Mouse (Mus musculus) hindbrain, embryonic 16.5 days (tissue): ENCODE measurements around the gene Cyth1. TPM values are rescaled to one million over a fixed set of nuclear protein-coding genes. Genes with fewer than 3 reads are reported as not detected.

Experiments used
- ATAC-seq: fragments of 200-750 bp; cut with Nextera tagmentation; 2 replicates; pipeline ENCODE4 v1.8.0; 2017; ENCODE audit warnings: moderate TSS enrichment, moderate library complexity
- H3K27ac ChIP-seq: fragments of 300-500 bp; sonication (generic); 2 replicates; pipeline ENCODE4 v1.5.1; 2014; ENCODE audit warnings: low read depth, mild to moderate bottlenecking, control low read depth, low read length, moderate library complexity
- H3K27me3 ChIP-seq: fragments of 300-500 bp; sonication (generic); replicated peaks from 2 replicates; pipeline ENCODE4 v1.6.1; 2014; ENCODE audit warnings: low read length; ENCODE audit not compliant: control insufficient read depth, insufficient read depth
- H3K36me3 ChIP-seq: fragments of 300-500 bp; sonication (generic); 2 replicates; pipeline ENCODE4 v1.6.1; 2014; ENCODE audit warnings: mild to moderate bottlenecking, low read length, moderate library complexity, mixed read lengths; ENCODE audit not compliant: control insufficient read depth, insufficient read depth
- H3K4me1 ChIP-seq: fragments of 300-500 bp; sonication (generic); 2 replicates; pipeline ENCODE4 v1.6.1; 2014; ENCODE audit warnings: low read depth, low read length; ENCODE audit not compliant: control insufficient read depth, insufficient read depth
- H3K4me2 ChIP-seq: fragments of 300-500 bp; sonication (generic); 2 replicates; pipeline ENCODE4 v1.6.1; 2014; ENCODE audit warnings: mild to moderate bottlenecking, low read length, control low read depth, moderate library complexity
- H3K4me3 ChIP-seq: fragments of 300-500 bp; sonication (generic); 2 replicates; pipeline ENCODE4 v1.5.1; 2014; ENCODE audit warnings: mild to moderate bottlenecking, low read length, control low read depth, moderate library complexity
- H3K9ac ChIP-seq: fragments of 300-500 bp; sonication (generic); 2 replicates; pipeline ENCODE4 v1.6.1; 2014; ENCODE audit warnings: low read depth, mild to moderate bottlenecking, control low read depth, low read length, moderate library complexity
- H3K9me3 ChIP-seq: fragments of 300-500 bp; sonication (generic); 2 replicates; pipeline ENCODE4 v1.6.1; 2014; ENCODE audit warnings: mild to moderate bottlenecking, low read length, moderate library complexity; ENCODE audit not compliant: control insufficient read depth
- WGBS: fragments of 180-500 bp; shearing (Covaris S2); extraction: QIAGEN DNeasy Blood & Tissue Kit; methylation state at CpG from one replicate; pipeline ENCODE4 v1.1.7; 2014; 5-methylcytosine and 5-hydroxymethylcytosine counted together
- polyA plus RNA-seq: library from polyadenylated mRNA; unstranded; fragments of >200 nt; fragmentation: Nextera tagmentation; extraction: Ambion mirVana; gene quantifications from 2 replicates; pipeline ENCODE4 v1.2.1, GENCODE M21; 2015

The Cyth1 gene
- polyA plus RNA-seq, 1 experiment from 2014 or later = 19.7 TPM

- no peaks in the 10 kb centered on the region for H3K9me3 ChIP-seq
- H3K4me1 ChIP-seq = no peaks in the 10 kb centered on the region
- H3K27me3 ChIP-seq = no peaks in the 10 kb centered on the region
- no peak within 1 kb of the TSS for H3K9ac ChIP-seq
- H3K36me3 ChIP-seq = no peaks in the 10 kb centered on the region
- no peak for ATAC-seq
- H3K4me2 ChIP-seq = no peak within 1 kb of the TSS
- no peak within 1 kb of the TSS for H3K4me3 ChIP-seq
- WGBS = 90% methylated on average over 7 of the region's 7 CpGs
- H3K27ac ChIP-seq = no peak within 1 kb of the TSS
Measured at GRCm38 (mm10) chr11:118130534-118130933, 117.9 kb downstream of the Cyth1 start, which contains the start of gene Dnah17. TSS of gene Dnah17 (minus strand) at chr11:118130634.

GRCm38 (mm10) chr11:118129812-118130211 lies 118.6 kb downstream of the Cyth1 start:
- H3K36me3 ChIP-seq = no peaks in the 10 kb centered on the region
- no peaks in the 10 kb centered on the region for H3K27me3 ChIP-seq
- no peak for ATAC-seq
- H3K9me3 ChIP-seq = no peaks in the 10 kb centered on the region
- H3K4me3 ChIP-seq = no peak overlapping the region
- no peak overlapping the region for H3K9ac ChIP-seq
- no peak overlapping the region for H3K4me2 ChIP-seq
- WGBS = 90% methylated on average over 2 of the region's 2 CpGs
- H3K27ac ChIP-seq = no peak overlapping the region
- H3K4me1 ChIP-seq = no peaks in the 10 kb centered on the region

DNA sequence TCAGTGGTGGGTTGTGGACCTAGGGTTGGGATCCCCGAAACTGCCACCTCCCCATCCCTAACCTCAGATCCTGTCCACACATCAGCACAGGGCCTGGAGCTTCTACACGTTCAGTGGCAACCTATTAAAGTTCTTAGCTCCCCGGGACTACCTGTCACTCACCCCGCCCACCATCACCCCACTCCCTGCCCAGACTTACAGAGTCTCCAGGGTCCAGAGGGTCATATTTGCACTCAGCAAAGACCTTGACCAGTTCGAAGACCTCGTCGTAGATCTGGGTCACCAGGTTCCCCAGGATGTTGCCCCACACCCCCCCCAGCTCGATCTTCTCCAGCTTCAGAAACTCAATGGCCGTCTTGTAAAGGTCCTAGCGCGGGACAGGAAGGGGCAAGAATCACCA lies 126.8 kb downstream of the Cyth1 start:
- Histone ChIP-seq H3K36me3 (no peaks in the 10 kb centered on the region), H3K9ac (no peak overlapping the region), H3K4me3 (no peak overlapping the region), H3K9me3 (no peaks in the 10 kb centered on the region), H3K27me3 (no peaks in the 10 kb centered on the region), H3K4me1 (no peaks in the 10 kb centered on the region), H3K4me2 (no peak overlapping the region), H3K27ac (no peak overlapping the region)
- ATAC-seq = no peak
- 91% methylated on average over 11 of the region's 11 CpGs for WGBS

DNA sequence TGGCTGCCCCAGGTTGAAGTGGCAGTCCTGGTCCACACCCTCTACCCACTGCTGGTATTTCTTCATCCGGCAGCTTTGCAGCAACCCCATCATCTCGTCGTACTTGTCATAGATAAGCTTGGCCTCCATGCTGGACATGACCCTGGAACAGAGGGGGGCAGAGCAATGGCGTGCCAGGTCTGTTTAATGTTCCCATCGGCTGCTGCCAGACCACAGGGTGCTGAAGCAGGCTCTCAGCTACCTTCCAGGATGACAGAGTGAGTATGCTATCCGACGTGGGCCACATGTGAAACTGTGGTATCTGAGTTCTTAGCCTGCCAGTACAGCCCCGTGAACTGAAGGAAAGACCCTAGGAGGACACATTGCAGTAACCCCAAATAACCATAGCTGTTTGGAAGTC lies 129.6 kb downstream of the Cyth1 start:
- WGBS = 85% methylated on average over 8 of the region's 8 CpGs
- Histone ChIP-seq H3K36me3 (no peaks in the 10 kb centered on the region), H3K27ac (no peak overlapping the region), H3K9ac (no peak overlapping the region), H3K9me3 (no peaks in the 10 kb centered on the region), H3K27me3 (no peaks in the 10 kb centered on the region), H3K4me3 (no peak overlapping the region), H3K4me2 (no peak overlapping the region), H3K4me1 (no peaks in the 10 kb centered on the region)
- no peak for ATAC-seq

DNA sequence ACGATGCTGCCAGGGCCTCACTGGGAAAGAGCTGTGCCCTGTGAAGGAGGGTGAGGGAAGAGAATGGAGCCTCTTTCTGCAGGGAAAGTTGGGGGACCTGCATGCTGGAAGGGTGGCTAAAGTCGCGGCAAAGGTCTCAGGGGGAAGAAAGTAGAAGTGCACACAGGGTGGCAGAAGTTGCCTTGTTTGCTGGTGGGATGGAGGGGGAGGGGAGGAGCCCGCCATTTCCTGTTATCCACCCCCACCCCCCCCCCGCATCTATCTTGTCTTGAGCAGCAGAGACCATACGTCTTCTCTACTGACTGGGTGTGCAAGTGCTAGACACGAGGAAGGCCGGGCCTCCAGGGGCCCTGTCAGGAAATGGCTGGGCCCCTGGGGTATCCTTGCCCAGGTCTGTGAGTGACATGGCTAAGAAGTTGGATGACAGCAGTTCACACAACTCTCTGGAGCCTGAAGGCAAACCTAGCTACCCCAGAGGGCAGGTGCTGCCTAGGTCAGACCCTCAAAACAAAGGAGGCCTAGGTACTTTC lies 133.7 kb downstream of the Cyth1 start:
- 72% methylated on average over 8 of the region's 8 CpGs for WGBS
- Histone ChIP-seq H3K27me3 (no peaks in the 10 kb centered on the region), H3K36me3 (no peaks in the 10 kb centered on the region), H3K4me1 (no peaks in the 10 kb centered on the region), H3K27ac (no peak overlapping the region), H3K9me3 (no peaks in the 10 kb centered on the region), H3K4me3 (no peak overlapping the region), H3K4me2 (no peak overlapping the region), H3K9ac (no peak overlapping the region)
- no peak for ATAC-seq

GRCm38 (mm10) chr11:118113516-118114205 lies 134.7 kb downstream of the Cyth1 start:
- ATAC-seq = no peak
- no peaks in the 10 kb centered on the region for H3K27me3 ChIP-seq
- H3K9ac ChIP-seq = no peak overlapping the region
- no peaks in the 10 kb centered on the region for H3K36me3 ChIP-seq
- H3K4me1 ChIP-seq = no peaks in the 10 kb centered on the region
- H3K4me3 ChIP-seq = no peak overlapping the region
- H3K27ac ChIP-seq = no peak overlapping the region
- H3K9me3 ChIP-seq = no peaks in the 10 kb centered on the region
- 85% methylated on average over 14 of the region's 14 CpGs for WGBS
- no peak overlapping the region for H3K4me2 ChIP-seq

GRCm38 (mm10) chr11:118104001-118104400 lies 144.4 kb downstream of the Cyth1 start:
- no peak overlapping the region for H3K9ac ChIP-seq
- peak; percentile 70; the same call in 1 of the 2 replicates for ATAC-seq
- 11% methylated on average over 5 of the region's 5 CpGs for WGBS

DNA sequence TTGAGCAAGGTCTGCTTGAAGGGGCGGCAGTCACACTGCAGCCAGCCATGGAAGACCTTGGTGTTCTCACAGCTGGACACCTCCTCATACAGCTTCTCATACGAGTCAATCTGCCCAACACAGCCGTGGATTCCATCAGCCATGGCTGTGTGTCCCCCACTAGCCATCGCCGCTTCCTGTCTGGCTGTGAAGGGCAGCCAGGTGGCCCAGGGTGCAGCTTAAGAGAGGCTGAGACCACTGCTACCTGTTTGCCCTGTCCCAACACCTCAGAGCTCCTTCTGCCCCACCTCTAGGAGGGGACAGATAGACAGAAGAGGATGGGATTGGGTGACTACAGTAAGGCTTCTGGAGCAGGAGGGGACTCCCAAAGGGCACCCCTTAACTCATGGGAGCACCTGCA lies 145.0 kb downstream of the Cyth1 start:
- no peaks in the 10 kb centered on the region for H3K36me3 ChIP-seq
- H3K27ac ChIP-seq = no peak overlapping the region
- H3K9me3 ChIP-seq = no peaks in the 10 kb centered on the region
- no peak for ATAC-seq
- H3K4me2 ChIP-seq = no peak overlapping the region
- H3K4me3 ChIP-seq = no peak overlapping the region
- H3K9ac ChIP-seq = no peak overlapping the region
- H3K27me3 ChIP-seq = no peaks in the 10 kb centered on the region
- WGBS = 95% methylated on average over 5 of the region's 5 CpGs
- H3K4me1 ChIP-seq = no peaks in the 10 kb centered on the region

More at GRCm38 (mm10) chr11:118104001-118104400, 144.4 kb downstream of the Cyth1 start:
- H3K4me3 ChIP-seq = no peak overlapping the region
- H3K27ac ChIP-seq = no peak overlapping the region
- H3K36me3 ChIP-seq = no peaks in the 10 kb centered on the region
- H3K27me3 ChIP-seq = no peaks in the 10 kb centered on the region
- H3K9me3 ChIP-seq = no peaks in the 10 kb centered on the region
- no peaks in the 10 kb centered on the region for H3K4me1 ChIP-seq
- no peak overlapping the region for H3K4me2 ChIP-seq

GRCm38 (mm10) chr11:118102838-118103237 lies 145.6 kb downstream of the Cyth1 start:
- no peak overlapping the region for H3K9ac ChIP-seq
- H3K4me2 ChIP-seq = no peak overlapping the region
- no peaks in the 10 kb centered on the region for H3K36me3 ChIP-seq
- H3K4me1 ChIP-seq = no peaks in the 10 kb centered on the region
- ATAC-seq = no peak
- H3K27ac ChIP-seq = no peak overlapping the region
- no peaks in the 10 kb centered on the region for H3K27me3 ChIP-seq
- no peak overlapping the region for H3K4me3 ChIP-seq
- H3K9me3 ChIP-seq = no peaks in the 10 kb centered on the region
- 69% methylated on average over 3 of the region's 3 CpGs for WGBS
